Mouse (Mus musculus) left cerebral cortex, postnatal 25 days (tissue): ENCODE measurements around the gene Olfr785. TPM values are rescaled to one million over a fixed set of nuclear protein-coding genes. Genes with fewer than 3 reads are reported as not detected.
"Not testable (repeated sequence)": the region's sequence is repeated elsewhere in the genome, so short reads cannot be mapped to it uniquely, and the experiment has no call there.

Source experiments
- DNase-seq, 2 experiments: peaks; one replicate each; pipeline ENCODE4 v3.0.0; 2022; ENCODE audit warnings: low spot score in 2 of 2, mixed read lengths in 1 of 2
- intact Hi-C: fragments of 180-260 bp; cut with DNase I; formaldehyde crosslinking; loops from one replicate; pipeline ENCODE4 v1.15.1; 2025
- total RNA-seq, 2 experiments: library from RNA; stranded (reverse); gene quantifications; 2 replicates each; pipeline ENCODE4 v1.2.3; 2021

Gene Olfr785
- not detected for total RNA-seq

- intact Hi-C loops: no loop called here
- no peak for DNase-seq
Observed at GRCm38 (mm10) chr10:129405126-129405525, at the start of gene Olfr785. Gene Olfr785, plus strand, starts transcription at chr10:129405426.

GRCm38 (mm10) chr10:129356496-129356895 is 48.7 kb upstream of the Olfr785 start:
- intact Hi-C loops, DNase-seq: not testable (repeated sequence)

- no peak for DNase-seq
- intact Hi-C loops: no loop called here
Observed at GRCm38 (mm10) chr10:129357307-129357706, 47.9 kb upstream of the Olfr785 start.

DNA sequence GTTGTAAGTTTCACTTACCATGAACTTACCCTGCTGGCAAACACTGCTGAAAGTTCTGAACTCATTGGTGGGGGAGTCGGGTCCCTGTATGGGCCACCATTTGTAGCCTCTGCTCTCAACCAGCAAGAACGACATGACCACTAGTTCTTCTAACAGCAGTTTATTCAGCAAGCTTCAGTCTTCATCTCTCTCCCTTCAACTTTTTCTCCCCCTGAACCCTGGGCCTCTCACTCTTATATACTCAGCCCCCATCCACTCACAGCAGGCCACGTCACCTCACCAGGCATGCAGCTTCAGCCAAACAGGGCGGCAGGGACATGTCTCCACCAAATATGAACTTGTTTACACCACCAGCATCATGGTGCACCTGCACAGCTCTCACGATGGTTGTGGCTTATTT is 31.2 kb upstream of the Olfr785 start:
- DNase-seq, intact Hi-C loops: not testable (repeated sequence)

DNA sequence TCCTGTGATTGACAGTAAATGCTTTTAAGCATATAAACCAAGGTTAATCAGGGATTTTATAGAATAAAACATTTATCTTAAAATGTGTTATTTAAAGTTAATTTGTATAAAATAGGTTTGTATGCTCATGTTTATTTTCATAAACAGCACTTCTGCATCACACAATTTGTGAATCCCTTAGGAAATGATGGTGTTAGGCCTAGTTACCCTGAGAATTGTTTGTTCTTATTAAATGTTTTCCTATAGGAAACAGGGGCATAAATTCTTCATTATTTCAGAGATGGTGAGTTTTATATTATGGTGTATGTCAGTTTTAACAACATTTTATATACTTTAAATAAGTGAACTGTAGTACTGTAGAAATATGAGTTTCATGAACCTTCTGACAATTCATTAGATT is 21.4 kb upstream of the Olfr785 start, which contains the start of gene Olfr784:
Olfr784 (plus strand) TSS at position 301 of the 400 bp plus-strand sequence.
- DNase-seq: no peak
- intact Hi-C loops: no loop called here

DNA sequence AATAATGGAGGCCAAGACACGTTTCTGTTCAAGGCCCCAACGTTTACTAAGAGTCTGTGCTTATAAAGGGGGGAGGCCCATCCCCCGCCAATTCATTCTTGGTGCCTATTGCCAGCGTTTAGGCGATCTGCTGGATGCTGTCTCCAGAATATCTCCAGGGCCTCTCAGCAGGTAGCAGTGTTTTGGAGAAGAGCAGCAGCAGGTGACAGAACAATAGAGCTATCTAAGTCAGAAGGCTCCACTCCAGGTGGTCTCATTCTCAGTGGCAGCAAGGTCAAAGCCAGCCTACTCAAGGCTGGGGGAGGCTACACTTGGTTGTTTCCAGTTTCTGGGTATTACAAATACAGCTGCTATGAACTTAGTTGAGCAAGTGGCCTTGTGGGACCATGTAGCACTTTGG is 4.3 kb upstream of the Olfr785 start:
- no peak for DNase-seq
- intact Hi-C loops: no loop called here

DNA sequence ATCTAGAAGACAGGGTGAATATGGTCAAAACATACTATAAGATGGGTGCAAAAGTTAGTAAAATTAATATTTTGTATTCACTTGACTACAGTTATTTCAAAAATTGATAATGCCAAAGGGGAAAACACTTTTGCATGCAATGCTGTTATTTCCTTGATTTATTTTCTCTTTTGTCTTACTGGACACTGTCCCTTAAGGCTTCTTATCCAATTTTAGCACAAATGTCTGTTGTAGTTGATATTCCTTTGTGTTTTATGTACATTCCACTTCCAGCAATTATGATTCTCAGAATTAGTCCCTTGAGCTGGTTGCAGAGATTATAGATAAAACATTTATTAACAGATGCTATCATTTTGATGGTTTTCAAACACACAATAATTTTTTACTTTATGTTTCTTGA is 21.8 kb downstream of the Olfr785 start, which contains the start of gene Olfr786:
Olfr786 (plus strand) TSS at position 301 of the 400 bp plus-strand sequence.
- intact Hi-C loops: no loop called here
- DNase-seq: no peak

Other genes starting within 250 kb of the Olfr785 start
- not detected for gene Olfr771, start 240.7 kb upstream of the Olfr785 start, total RNA-seq
- not detected for gene Olfr772, start 227.5 kb upstream of the Olfr785 start, total RNA-seq
- not detected for gene Olfr773, start 218.0 kb upstream of the Olfr785 start, total RNA-seq
- not detected for gene Olfr774, start 169.2 kb upstream of the Olfr785 start, total RNA-seq
- not detected for gene Olfr775, start 157.0 kb upstream of the Olfr785 start, total RNA-seq
- gene Olfr776, start 146.3 kb upstream of the Olfr785 start, total RNA-seq: not detected
- gene Olfr777, start 133.9 kb upstream of the Olfr785 start, total RNA-seq: not detected
- not detected for gene Olfr780, start 87.3 kb upstream of the Olfr785 start, total RNA-seq
- not detected for gene Olfr781, start 76.6 kb upstream of the Olfr785 start, total RNA-seq
- not detected for gene Olfr782, start 56.6 kb upstream of the Olfr785 start, total RNA-seq
- under 1 TPM in 1 of 2 experiments, not detected in 1; 0.23 TPM for gene Olfr784, start 21.3 kb upstream of the Olfr785 start, total RNA-seq
- not detected for gene Olfr786, start 21.9 kb downstream of the Olfr785 start, total RNA-seq
- not detected for gene Olfr787, start 56.4 kb downstream of the Olfr785 start, total RNA-seq
- gene Olfr788, start 65.6 kb downstream of the Olfr785 start, total RNA-seq: not detected
- not detected for gene Olfr789, start 79.3 kb downstream of the Olfr785 start, total RNA-seq
- not detected for gene Olfr790, start 93.1 kb downstream of the Olfr785 start, total RNA-seq
- gene Olfr791, start 116.4 kb downstream of the Olfr785 start, total RNA-seq: not detected
- gene Olfr792, start 133.7 kb downstream of the Olfr785 start, total RNA-seq: not detected
- gene Olfr794, start 162.2 kb downstream of the Olfr785 start, total RNA-seq: not detected
- not detected for gene Olfr796, start 207.1 kb downstream of the Olfr785 start, total RNA-seq
- gene Olfr798, start 222.5 kb downstream of the Olfr785 start, total RNA-seq: not detected
- not detected for gene Olfr799, start 232.1 kb downstream of the Olfr785 start, total RNA-seq